Mouse (Mus musculus) urinary bladder, postnatal 25 days (tissue): ENCODE measurements around the gene Pigt.

Source experiments
- DNase-seq: peaks from one replicate; pipeline ENCODE4 v3.0.0; 2022; ENCODE audit warnings: low spot score

The Pigt gene

DNA sequence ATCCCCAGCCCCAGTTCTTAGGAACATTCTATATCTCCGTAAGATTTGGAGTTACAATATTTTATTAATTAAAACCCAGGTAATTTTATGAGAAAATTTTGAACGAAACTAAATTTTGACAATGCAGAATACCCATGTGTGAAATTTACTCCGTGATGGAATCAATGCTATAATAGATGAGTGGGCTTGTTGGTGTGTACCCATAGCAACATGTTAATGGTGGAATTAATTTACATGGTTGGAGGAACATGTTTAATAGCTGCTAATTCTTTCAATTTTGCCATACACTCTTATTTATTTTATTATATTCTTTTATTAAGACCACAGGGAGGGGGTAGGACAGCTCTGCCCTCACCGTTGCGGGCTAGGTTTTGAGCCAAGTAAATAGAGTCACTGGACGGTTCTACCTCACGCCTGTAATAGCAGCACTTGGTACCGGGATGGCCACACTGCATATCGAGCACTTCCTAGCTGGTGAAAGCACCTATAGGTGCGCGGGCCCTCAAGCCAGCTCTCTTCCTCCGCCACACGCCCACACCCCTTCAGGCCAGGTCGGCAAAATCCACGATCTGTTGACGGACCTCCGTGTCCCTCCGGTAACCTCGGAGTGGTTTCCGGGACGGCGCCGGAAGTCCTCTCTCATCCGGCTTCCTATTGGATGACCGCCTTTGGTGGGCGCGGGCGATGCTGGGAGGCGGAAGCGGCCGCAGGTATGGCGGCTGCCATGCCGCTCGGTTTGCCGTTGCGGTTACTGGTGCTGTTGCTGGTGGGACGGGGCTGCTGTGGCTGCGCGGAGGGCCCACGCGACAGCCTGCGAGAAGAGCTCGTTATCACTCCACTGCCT, at the start of gene Pigt:
Gene Pigt (plus strand): TSS at position 674 of the 844 bp plus-strand sequence.
- peak; percentile 85 for DNase-seq

DNA sequence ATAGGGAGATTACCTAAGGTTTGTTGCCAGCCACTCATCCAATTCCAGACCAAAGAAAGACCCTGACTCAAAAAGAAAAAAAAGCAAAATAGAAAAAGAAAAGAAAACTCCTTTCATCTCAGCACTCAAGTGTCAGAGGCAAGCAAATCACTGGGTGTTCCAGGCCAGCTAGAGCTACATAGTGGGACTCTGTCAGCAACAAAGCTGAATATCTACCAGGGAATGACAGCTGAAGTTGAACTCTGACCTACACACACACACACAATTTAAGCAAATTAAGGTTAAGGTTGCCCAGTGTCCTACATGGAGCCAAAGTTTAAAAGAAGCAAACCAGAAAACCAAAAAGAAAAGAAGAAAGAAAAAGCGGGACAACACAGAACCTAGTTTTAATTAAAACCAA, 49.2 kb upstream of the Pigt start:
- DNase-seq, result no peak

DNA sequence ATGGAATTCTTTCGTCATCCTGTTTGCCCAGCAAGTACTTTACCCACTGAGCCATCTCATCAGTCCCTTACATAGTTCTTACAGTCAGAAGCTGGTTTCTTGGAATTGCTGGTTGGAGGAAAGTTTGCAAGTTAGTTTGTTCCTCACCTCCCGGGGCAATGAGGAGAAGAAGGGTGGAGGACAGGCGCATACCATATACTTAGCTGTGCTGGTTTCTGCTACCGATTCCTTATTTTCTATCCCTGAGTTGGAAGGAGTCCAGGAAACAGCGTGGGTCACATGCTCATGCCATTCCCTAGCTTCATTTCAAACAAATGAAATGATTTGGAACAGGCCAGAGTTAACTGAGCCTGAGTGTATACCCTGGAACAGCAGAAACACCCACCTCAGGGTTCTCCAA, 48.4 kb upstream of the Pigt start:
- DNase-seq, result no peak

DNA sequence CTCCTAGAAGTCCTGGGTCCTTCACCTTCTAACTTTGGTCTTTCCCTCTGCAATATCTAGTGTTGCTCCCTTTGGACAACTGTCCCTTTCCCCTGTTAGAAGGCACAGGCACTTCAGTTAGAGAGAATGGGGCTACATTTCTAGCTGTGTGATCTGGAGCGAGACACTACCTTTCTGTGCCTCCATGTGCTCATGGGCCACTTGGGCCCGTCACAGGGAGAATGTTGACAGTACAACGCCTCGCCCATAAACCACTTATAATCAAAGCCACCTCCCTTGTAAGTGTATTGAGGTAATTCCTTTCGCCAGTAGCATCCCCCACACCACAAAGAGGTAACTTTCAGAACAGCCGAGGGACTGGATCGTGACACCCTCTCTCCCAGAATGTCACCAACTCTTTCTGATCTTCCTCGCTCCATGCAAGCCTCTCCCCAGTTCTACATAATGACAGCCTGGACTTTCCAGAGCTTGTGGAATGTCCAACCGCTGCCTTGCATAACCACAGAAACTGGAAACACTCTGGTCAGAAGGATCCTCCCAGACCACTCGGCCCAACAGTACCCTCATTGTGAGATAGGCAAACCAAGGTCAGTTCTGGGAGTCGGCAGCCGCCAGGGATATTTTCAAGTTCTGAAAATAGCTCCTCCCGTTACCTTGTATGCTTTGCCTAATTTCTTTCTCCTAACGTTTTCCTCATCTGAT, 47.8 kb upstream of the Pigt start:
- no peak for DNase-seq

DNA sequence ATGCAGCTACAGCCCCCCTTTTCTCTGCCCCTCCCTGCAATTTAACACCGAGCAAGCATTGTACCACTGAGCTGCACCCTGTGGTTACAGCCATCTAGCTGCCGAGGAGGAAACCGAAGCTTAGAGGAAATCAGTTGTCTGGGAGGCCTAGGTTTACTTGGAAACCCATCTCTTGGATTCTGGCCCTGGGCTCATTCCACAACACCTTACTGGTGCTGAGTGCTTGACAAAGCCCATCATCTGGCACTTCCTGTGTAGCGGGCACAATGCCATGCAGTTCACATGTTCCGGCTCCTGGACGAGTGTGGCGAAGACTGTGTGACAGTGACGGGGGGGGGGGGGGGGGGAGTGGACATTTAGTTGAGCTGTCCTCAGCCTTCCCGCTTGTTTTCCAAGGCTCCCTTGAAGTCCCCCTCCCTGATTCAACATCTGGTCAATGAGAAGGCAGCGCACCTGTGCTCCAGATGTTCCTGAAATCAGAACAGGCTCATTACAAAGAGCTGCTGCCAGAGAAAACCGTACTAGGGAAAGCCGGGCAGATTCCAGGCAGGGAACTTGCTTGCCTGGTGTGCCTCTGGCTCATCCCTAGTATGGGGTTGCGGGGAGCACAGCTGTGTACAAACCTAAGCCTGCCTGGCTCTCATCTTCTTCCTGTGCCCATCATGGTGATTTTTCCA, 45.2 kb upstream of the Pigt start:
- no peak for DNase-seq

DNA sequence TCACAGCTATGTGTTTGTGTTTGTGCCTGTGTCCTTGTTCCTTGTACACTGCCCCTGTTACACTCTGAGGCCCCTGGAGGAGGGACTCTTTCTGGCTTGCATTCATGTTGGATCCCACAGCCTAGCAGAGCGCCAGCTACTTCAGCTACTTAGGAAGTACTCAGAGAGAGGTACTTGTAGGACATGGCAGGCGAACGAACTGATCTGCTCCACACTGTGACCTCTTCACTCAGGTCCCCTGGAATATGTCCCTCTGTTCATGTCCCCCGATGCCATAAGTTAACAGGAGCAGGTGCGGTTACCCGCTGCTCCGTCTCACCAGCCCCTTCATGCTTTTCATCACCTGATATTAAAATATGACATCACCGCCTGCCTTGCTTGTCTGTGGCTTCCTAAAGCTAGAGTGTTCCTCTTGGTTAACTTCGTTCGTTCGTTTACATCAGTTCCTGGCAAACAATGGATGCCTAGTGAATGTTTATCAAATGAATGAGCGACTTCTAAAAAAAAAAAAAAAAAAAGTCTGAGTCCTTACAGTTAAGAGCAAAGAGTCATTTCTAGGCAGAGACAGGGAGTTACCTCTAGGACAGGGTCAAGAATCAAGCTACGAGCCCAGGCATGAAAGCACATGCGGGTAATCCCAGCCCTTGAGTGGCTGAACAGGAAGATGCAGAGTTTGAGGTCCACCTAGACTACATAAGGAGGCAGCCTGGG, 44.1 kb upstream of the Pigt start:
- DNase-seq, result no peak

DNA sequence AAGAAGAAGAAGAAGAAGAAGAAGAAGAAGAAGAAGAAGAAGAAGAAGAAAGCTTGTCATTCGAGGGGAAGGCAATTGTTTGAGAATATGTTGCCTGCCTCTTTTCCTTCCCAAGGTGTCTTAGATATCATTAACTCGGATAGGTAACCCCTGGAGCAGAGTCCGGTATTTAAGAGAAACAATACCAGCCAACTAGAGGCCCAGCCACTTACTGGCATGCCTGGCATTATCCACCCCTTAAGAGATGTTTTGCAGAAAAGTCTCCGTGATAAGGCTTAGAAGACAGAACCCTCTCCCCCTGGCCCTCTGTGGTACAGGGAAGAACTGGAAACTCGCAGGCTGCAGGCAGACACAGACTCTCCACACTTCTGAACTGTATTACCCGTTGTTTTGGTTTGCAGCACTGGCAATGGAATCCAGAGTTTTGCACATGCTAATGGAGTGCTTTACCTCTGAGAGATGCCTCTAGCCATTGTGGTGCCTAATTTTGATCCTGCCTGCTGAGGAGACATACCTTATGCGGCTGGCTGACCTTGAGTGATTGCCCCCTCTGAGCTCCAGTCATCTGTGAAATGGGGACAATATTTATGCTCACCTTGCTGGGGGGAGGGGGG, 43.3 kb upstream of the Pigt start:
- DNase-seq, result no peak

DNA sequence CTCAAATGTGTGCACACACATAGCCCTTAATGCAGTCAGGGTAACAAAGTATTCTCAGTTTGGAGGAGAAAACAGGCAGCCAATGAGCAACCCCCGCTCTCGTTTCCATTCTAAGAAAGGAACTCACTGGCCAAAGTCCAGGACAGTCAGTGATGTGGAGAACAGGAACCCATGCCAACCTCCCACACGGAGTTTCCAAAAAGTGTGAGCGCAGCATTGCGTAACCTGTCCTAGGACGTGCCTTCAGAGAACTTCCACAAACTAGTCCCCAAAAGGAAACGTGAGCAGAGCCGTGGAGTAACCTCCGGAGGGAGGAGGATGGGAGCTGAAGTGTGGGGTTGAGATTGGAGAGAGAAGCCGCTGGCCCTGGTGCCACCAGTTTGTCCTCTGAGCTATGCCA, 42.5 kb upstream of the Pigt start:
- DNase-seq, result no peak

DNA sequence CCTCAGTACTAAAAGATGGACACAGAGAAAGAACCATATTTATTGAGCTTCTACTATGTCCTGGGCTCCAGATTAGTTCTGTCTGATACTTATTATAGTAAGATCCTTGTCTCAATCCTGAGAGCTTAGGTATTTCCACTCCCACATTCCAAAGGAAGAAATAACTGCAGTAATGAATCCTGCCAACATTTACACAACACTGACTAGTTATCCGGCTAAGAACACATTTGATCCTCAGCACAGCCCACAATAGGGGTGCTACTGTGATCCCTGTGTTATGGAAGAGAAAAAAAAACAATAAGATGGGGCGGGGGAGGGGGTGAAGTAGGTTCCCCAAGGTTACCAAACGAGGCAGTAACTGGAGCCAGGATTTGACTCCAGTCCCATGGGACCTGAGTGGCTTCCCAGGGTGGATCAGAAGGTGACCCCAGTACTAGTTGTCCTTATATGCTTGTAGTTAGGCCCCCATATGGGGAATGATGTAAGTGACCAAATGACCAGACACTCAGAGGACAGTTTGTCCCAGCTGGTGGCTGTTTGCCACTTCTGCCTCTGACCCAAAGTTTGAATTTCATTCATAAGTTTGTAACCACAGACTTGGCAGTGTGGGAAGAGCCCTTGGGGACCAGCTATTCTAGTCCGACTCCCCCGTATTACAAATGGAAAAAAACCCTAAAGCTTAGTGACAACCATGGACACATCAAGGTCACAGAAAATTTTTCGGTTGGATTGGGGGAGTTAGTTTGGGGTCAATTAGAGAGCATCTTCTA, 41.7 kb upstream of the Pigt start:
- no peak for DNase-seq

DNA sequence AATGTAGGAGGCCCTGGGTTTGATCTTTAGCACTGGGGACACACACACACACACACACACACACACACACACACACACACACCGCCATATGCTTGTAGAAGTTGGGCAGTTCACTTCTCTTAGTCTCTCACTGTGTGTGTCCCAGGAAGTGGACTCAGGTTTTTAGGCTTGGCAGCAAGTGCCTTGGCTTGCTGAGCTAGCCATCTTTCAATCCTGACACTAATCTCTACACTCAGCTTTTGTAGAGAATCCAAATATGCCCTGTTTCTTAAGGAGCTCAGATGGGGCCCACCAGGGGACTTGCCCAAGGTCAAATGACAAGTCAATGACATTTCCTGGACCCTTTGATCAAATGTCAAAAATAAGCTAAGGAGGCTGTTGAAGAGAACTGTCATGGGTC, 40.9 kb upstream of the Pigt start:
- DNase-seq, result no peak

DNA sequence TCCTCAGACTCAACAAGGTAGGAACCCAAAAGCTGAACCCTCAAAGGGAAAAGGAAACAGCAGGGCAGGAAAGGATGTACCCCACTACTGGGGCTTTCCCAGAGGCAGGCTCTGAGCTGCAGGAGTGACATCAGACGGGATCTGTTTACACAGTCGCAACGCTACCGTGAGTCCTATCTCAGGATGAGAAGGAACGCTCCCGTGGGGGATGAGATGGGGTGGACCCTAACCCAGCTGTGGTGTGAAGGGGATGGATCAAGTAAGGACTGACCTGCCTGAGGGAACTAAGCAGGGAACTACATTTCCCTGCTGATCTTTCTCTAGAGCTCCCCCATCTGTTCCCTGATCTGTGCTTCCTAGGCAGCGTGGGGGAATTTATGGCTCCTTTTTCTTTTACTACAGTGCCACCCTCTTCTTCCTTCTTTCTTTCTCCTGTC, 40.4 kb upstream of the Pigt start, which contains the start of gene Sys1:
Gene Sys1 (plus strand): TSS at position 101 of the 437 bp plus-strand sequence.
- no peak for DNase-seq

DNA sequence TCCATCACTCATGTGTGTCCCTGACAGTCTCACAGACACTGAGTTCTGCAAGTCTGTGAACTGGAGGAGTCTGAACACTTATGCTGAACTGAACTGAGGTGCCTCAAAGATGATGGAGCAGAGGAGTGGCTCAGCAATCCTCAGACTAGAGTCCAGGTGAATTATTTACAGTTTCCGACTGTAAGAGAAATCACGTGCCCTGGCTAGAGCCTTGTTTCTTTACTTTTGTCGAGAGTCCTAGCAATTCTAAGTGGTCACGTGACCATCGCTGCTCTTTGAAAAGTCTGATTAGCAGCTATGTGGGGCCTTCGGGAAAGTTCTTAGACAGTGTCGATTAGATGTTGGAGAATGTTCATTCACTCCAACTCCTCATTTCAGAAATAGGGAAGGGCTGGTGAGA, 39.4 kb upstream of the Pigt start:
- DNase-seq, result no peak

DNA sequence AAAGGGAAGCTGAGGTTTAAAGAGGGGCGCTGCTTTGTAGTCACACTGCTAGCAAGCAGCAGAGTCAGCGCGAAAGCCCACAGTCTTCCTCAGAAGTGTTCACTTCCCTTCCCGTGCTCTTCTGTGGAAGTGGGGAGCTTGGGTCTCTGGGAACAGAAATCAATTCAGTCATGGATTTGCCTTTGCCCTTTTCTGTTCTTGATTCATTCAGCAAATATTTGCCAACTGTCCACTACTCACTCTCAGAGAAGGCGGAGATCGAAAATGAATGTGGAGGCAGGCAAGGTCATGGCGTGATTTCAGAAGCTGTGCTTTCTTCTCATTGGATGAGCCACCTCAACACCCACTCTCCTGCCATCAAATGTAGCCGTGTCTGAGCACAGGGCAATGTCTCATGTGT, 38.8 kb upstream of the Pigt start:
- no peak for DNase-seq

DNA sequence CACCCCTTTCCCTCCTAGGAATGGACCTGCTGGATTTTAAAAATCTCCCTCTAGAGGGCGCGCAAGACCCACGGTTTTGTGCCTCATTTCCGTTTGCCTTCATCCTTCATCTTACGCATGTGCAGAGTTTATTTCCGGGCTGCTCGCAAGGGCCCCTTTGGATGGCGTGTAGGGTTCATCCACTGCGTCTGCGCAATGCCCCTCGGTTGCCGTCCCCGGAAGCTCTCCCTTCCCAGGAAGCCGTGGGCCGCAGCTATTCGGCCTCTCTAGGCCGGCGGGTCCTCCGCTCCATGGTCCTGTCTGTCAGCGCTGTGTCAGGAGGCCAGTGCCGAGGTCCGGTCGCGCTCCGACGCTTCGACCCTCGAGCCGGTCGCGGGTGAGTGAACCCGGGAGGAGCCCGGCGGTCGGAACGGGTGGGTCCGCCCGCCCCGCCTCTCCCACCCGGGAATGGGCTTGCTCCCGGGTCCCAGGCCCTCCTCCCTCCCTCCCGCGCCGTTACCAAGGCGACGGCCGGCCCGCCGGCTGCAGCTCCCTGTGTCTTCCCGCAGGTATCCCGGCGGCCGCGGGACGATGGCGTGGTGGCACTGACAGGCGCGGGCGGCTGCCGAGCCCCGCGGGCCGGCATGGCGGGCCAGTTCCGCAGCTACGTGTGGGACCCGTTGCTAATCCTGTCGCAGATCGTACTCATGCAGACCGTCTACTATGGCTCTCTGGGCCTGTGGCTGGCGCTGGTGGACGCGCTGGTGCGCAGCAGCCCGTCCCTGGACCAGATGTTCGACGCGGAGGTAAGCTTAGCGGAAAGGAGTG, 36.4 kb upstream of the Pigt start, which contains the start of gene Gm20458:
Gene Gm20458 (plus strand): TSS at position 223 of the 807 bp plus-strand sequence.
- peak; percentile 89 for DNase-seq

DNA sequence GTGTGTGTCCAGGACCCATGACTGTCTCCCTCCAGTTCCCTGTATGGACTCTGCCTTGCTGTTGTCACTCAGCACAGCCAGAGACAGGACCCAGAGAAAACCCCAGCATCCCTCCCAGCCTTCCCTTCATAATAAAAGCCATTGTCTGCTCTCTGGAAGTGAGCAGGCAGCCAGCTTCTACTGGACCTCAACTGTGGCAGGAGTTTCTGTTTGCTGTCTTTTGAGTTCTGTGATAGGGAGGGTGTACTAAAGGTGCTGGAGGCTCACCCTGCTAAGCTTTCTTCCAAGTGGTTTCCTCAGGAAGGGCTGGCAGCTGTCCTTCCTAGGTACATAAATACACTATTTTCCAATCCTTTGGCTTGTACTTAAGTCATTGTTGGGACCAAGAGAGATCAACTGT, 32.2 kb upstream of the Pigt start:
- no peak for DNase-seq

DNA sequence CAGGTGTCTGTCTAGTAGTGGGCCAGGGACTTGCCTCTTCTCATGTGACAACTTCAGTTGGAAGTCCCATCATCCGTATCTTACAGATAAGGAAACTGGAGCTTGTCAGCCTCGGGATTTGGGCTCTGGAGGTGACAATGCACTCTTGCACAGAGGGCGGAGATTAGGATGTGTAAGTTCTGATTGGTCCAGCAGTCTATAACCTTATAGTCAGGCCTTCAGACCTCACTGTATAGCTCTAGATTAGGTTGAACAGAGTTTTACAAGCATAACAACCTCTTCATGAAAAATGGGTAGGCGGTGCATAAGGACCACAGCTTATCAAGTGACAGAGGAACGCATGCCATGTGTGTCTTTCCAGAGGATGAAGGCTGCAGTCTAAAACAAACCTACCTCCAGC, 30.5 kb upstream of the Pigt start:
- DNase-seq, result no peak

DNA sequence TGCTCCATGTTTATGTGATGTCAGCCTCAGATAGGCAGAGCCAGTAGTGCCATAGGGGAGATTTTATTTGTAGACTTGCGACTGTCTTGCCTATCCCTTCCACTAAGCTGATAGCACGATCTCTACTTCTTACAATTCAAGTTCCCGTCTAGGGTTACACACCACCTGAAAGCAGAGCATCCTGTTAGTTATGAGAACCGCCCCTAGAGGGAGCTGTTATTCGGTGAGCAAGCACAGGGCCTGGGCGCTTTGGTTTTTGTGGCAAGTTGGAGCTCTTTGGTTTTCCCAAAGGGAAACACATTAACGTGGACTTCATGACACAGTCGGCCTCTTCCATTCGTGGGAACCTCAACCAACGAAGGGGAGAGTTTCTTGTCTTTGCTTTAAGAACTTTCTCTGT, 27.1 kb upstream of the Pigt start:
- peak; percentile 51 for DNase-seq

DNA sequence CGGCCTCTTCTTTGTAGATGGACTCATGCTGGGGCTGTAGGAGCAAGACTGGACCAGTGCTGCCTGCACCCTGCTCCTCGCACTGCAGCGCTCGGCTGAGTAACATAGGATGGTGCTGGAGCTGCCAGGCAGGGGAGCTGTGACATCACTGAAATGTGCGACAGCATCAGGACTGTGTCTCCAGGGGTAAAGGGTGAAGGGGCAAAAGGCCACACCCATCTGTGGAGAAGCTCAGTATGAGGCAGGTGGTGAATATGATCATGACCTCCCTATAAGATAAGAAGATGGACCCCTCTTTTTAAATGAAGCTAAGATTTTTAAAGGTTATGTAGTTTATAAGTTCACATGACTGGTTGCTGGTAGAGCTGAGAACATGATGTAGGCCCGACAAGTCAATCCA, 23.7 kb upstream of the Pigt start, which contains the start of gene Trp53tg5:
Gene Trp53tg5 (minus strand): TSS at position 101 of the 400 bp plus-strand sequence.
- no peak for DNase-seq

DNA sequence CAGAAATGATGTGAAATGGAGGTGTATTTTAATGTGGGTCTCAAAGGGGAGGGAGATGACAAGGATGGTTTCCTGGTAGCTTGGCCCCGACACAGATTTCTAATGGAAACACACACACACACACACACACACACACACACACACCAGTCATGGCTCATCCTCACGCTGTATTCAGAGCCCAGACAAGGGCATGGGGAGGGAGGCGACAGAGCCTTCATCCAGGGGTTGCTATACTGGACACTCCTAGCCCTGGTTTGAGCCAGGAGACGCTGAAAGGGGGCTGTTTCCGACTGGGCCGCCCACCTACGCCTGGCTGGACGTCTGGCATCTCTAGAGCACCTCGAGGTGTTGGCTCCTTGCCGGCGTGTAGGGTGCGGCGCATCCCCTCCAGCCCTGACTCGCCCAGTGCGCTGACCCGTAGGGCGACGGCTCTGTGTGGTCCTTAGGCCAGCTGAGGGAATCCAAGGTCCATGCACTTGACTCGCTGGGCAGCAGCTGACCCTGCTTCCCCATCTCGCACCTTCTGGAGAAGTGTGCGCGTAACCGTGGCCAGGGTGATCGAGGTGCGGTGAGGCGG, 11.6 kb upstream of the Pigt start, which contains the start of gene Dbndd2:
Gene Dbndd2 (plus strand): TSS at position 426 of the 577 bp plus-strand sequence.
- peak; percentile 58 for DNase-seq
